Mouse (Mus musculus) G1E (cell line): Measurements from ENCODE around the gene Ralbp1.

ENCODE experiments used
- CTCF ChIP-seq: IDR thresholded peaks from 2 replicates; pipeline ENCODE4 v1.5.1; 2012; ENCODE audit warnings: low read depth, low read length, inconsistent platforms, mixed read lengths
- GATA1 ChIP-seq: IDR thresholded peaks from 2 replicates; pipeline ENCODE4 v1.6.1; 2012; ENCODE audit warnings: borderline replicate concordance, low read length, inconsistent platforms, mixed read lengths
- GATA2 ChIP-seq: IDR thresholded peaks from 2 replicates; pipeline ENCODE4 v1.6.1; 2012; ENCODE audit warnings: low read depth, low read length, inconsistent platforms, borderline replicate concordance
- POLR2AphosphoS5 ChIP-seq: IDR thresholded peaks from 2 replicates; pipeline ENCODE4 v1.6.1; 2012; ENCODE audit warnings: low read depth, low read length, inconsistent platforms; ENCODE audit not compliant: insufficient replicate concordance
- TAL1 ChIP-seq: conservative IDR thresholded peaks from 2 replicates; pipeline ENCODE4 v1.6.1; 2012; ENCODE audit warnings: low read depth, low read length, inconsistent platforms, mixed read lengths

GRCm38 (mm10) chr17:65870146-65870545 lies 15.5 kb downstream of the Ralbp1 start:
- TF ChIP-seq CTCF: peak; percentile 78
- no peak for TF ChIP-seq GATA1
- no peak for TF ChIP-seq POLR2AphosphoS5
- TF ChIP-seq TAL1: no peak
- no peak for TF ChIP-seq GATA2
